Mouse (Mus musculus): ENCODE results near the gene Gm15737. TPM values are rescaled to one million over a fixed set of nuclear protein-coding genes. Genes with fewer than 3 reads are reported as not detected.

The Gm15737 gene
- total RNA-seq (2021), result not detected

GRCm38 (mm10) chr6:92869089-92869581, at the start of gene Gm15737:
Gene Gm15737, plus strand, starts transcription at chr6:92869357.
- intact Hi-C loops (cut with DNase I), result no loop called here
- DNase-seq (ENCODE audit: low spot score in 2 of 2), result peak; percentile 16 to 42

GRCm38 (mm10) chr6:92821606-92822005, 47.6 kb upstream of the Gm15737 start:
- no peak for DNase-seq (ENCODE audit: low spot score in 2 of 2)
- intact Hi-C loops (cut with DNase I), result no loop called here

- intact Hi-C loops (cut with DNase I), result no loop called here
- DNase-seq (ENCODE audit: low spot score in 2 of 2), result no peak
Measured at GRCm38 (mm10) chr6:92822006-92822405, 47.2 kb upstream of the Gm15737 start.

GRCm38 (mm10) chr6:92823991-92824390, 45.2 kb upstream of the Gm15737 start:
- intact Hi-C loops (cut with DNase I), result no loop called here
- DNase-seq (ENCODE audit: low spot score in 2 of 2), result no peak

- no peak for DNase-seq (ENCODE audit: low spot score in 2 of 2)
- intact Hi-C loops (cut with DNase I), result no loop called here
Measured at GRCm38 (mm10) chr6:92826561-92826960, 42.6 kb upstream of the Gm15737 start.

GRCm38 (mm10) chr6:92827360-92827759, 41.8 kb upstream of the Gm15737 start:
- no peak for DNase-seq (ENCODE audit: low spot score in 2 of 2)
- intact Hi-C loops (cut with DNase I), result no loop called here

- DNase-seq (ENCODE audit: low spot score in 2 of 2), result no peak
- intact Hi-C loops (cut with DNase I), result no loop called here
Measured at GRCm38 (mm10) chr6:92829148-92829547, 40.0 kb upstream of the Gm15737 start.

- intact Hi-C loops (cut with DNase I), result no loop called here
- DNase-seq (ENCODE audit: low spot score in 2 of 2), result no peak
Measured at GRCm38 (mm10) chr6:92831106-92831505, 38.1 kb upstream of the Gm15737 start.

- no peak for DNase-seq (ENCODE audit: low spot score in 2 of 2)
- intact Hi-C loops (cut with DNase I), result no loop called here
Measured at GRCm38 (mm10) chr6:92842000-92842399, 27.2 kb upstream of the Gm15737 start.

- intact Hi-C loops (cut with DNase I), result no loop called here
- DNase-seq (ENCODE audit: low spot score in 2 of 2), result no peak
Measured at GRCm38 (mm10) chr6:92843474-92843873, 25.7 kb upstream of the Gm15737 start.

- intact Hi-C loops (cut with DNase I), result no loop called here
- DNase-seq (ENCODE audit: low spot score in 2 of 2), result no peak
Measured at GRCm38 (mm10) chr6:92845898-92846297, 23.3 kb upstream of the Gm15737 start.

- no peak for DNase-seq (ENCODE audit: low spot score in 2 of 2)
- intact Hi-C loops (cut with DNase I), result no loop called here
Measured at GRCm38 (mm10) chr6:92846614-92847013, 22.5 kb upstream of the Gm15737 start.

GRCm38 (mm10) chr6:92849208-92849607, 19.9 kb upstream of the Gm15737 start:
- no peak for DNase-seq (ENCODE audit: low spot score in 2 of 2)
- intact Hi-C loops (cut with DNase I), result no loop called here

- DNase-seq (ENCODE audit: low spot score in 2 of 2), result peak; percentile 67 to 74
- intact Hi-C loops (cut with DNase I), result no loop called here
Measured at GRCm38 (mm10) chr6:92850250-92850649, 18.9 kb upstream of the Gm15737 start.

- intact Hi-C loops (cut with DNase I), result no loop called here
- DNase-seq (ENCODE audit: low spot score in 2 of 2), result no peak
Measured at GRCm38 (mm10) chr6:92854873-92855272, 14.3 kb upstream of the Gm15737 start.

GRCm38 (mm10) chr6:92857761-92858160, 11.4 kb upstream of the Gm15737 start:
- no peak for DNase-seq (ENCODE audit: low spot score in 2 of 2)
- intact Hi-C loops (cut with DNase I), result no loop called here

- no peak for DNase-seq (ENCODE audit: low spot score in 2 of 2)
- intact Hi-C loops (cut with DNase I), result no loop called here
Measured at GRCm38 (mm10) chr6:92858721-92859510, 10.2 kb upstream of the Gm15737 start.

GRCm38 (mm10) chr6:92860285-92860912, 8.8 kb upstream of the Gm15737 start:
- intact Hi-C loops (cut with DNase I), result no loop called here
- no peak for DNase-seq (ENCODE audit: low spot score in 2 of 2)

GRCm38 (mm10) chr6:92862599-92862998, 6.6 kb upstream of the Gm15737 start:
- no peak for DNase-seq (ENCODE audit: low spot score in 2 of 2)
- intact Hi-C loops (cut with DNase I), result no loop called here

GRCm38 (mm10) chr6:92869582-92870219, 544 bp downstream of the Gm15737 start:
- DNase-seq (ENCODE audit: low spot score in 2 of 2), result peak in 1 of 2 experiments; percentile 26
- intact Hi-C loops (cut with DNase I), result no loop called here

GRCm38 (mm10) chr6:92871813-92872212, 2.7 kb downstream of the Gm15737 start:
- no peak for DNase-seq (ENCODE audit: low spot score in 2 of 2)
- intact Hi-C loops (cut with DNase I), result no loop called here

Data from left cerebral cortex, postnatal 36 days (tissue).